In the genomic region with DNA sequence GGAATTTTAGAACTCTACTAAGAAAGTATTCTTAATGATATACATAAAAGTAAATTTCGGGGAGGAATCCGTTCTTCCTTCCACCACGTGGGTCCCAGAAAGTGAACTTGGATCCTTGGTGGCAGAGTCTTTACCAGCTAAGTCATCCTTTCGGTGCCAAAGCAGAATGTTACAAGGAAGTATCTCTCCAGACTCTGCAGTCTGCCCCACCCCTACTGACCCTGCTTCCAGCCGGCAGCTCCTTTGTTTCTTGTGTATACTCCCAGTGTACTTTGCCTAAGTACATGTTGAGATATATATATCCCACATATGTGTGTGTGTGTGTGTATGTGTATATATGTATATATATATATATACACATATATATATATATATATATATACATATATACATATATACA, we compare ENCODE assay signal across 25 mouse cellular contexts.
"Had no signal": no experiment of that assay in that cellular context is flagged by ENCODE, and none has a peak within 500 bp of the region (broad histone marks: within the 10 kb centered on the region; RNA-seq: fewer than 3 reads in every experiment).

No protein-coding gene starts in this region.

- DNase-seq: gastrocnemius, adult 2 months; gastrocnemius, postnatal 10 days; gastrocnemius, postnatal 25 days; heart, adult 18-20 months; heart, postnatal 14 days; heart, postnatal 36 days; kidney, adult 18-20 months; kidney, adult 8-10 months; kidney, postnatal 14 days; kidney, postnatal 36 days; layer of hippocampus, adult 9-11 months; layer of hippocampus, postnatal 36 days; liver; liver, embryonic 13.5 days had no signal

- ATAC-seq: hindbrain, postnatal 0 days had no signal

- H3K4me2 ChIP-seq: heart, embryonic 11.5 days; heart, embryonic 13.5 days; heart, embryonic 15.5 days; hindbrain, embryonic 13.5 days; hindbrain, embryonic 15.5 days; kidney, embryonic 15.5 days; limb, embryonic 12.5 days; liver, embryonic 11.5 days; liver, embryonic 13.5 days had no signal

- H3K27ac ChIP-seq: gastrocnemius, adult 2 months; heart, embryonic 13.5 days; heart, embryonic 15.5 days; hindbrain, embryonic 13.5 days; hindbrain, embryonic 15.5 days; hindbrain, postnatal 0 days; kidney, embryonic 15.5 days; kidney, postnatal 0 days; limb, embryonic 10.5 days; limb, embryonic 12.5 days; liver, embryonic 13.5 days had no signal

- H3K9ac ChIP-seq: heart, embryonic 13.5 days; heart, embryonic 15.5 days; hindbrain, embryonic 13.5 days; hindbrain, embryonic 15.5 days; kidney, embryonic 15.5 days; limb, embryonic 12.5 days; liver, embryonic 13.5 days had no signal

- H3K27me3 ChIP-seq: heart, embryonic 13.5 days; heart, embryonic 15.5 days; hindbrain, embryonic 13.5 days; hindbrain, embryonic 15.5 days; kidney, embryonic 15.5 days; limb, embryonic 12.5 days; liver, embryonic 13.5 days had no signal

- H3K4me3 ChIP-seq: gastrocnemius, adult 2 months; heart, embryonic 13.5 days; heart, embryonic 15.5 days; hindbrain, embryonic 13.5 days; hindbrain, embryonic 15.5 days; kidney, embryonic 15.5 days; limb, embryonic 10.5 days; limb, embryonic 12.5 days; liver, embryonic 13.5 days had no signal

- H3K9me3 ChIP-seq: heart, embryonic 13.5 days; heart, embryonic 15.5 days; hindbrain, embryonic 13.5 days; hindbrain, embryonic 15.5 days; kidney, embryonic 15.5 days; limb, embryonic 10.5 days; limb, embryonic 12.5 days; liver, embryonic 13.5 days had no signal
